Mouse (Mus musculus): Measurements from ENCODE around the gene Dnajc12. TPM values are rescaled to one million over a fixed set of nuclear protein-coding genes. Genes with fewer than 3 reads are reported as not detected.
A peak's percentile ranks its signal among the peaks of the same experiment; 100 is the strongest.
"Not testable (repeated sequence)": the region's sequence is repeated elsewhere in the genome, so short reads cannot be mapped to it uniquely, and the experiment has no call there.

The Dnajc12 gene
- polyA plus RNA-seq, 1 experiment = 9.3 TPM

- H3K4me3 ChIP-seq (ENCODE audit: insufficient read depth, low read length) = no peak overlapping the region
- TF ChIP-seq POLR2A (IDR thresholded peaks at IDR 0.05; ENCODE audit: borderline replicate concordance, low read depth, low read length) (no peak), CTCF (IDR thresholded peaks at IDR 0.05; ENCODE audit: low read depth, low read length) (no peak)
Observed at GRCm38 (mm10) chr10:63352111-63352510, 30.1 kb upstream of the Dnajc12 start.

GRCm38 (mm10) chr10:63360502-63360901 is 21.7 kb upstream of the Dnajc12 start:
- no peak overlapping the region for H3K4me3 ChIP-seq (ENCODE audit: insufficient read depth, low read length)
- H3K4me1 ChIP-seq (ENCODE audit: control insufficient read depth, insufficient read depth, low read length) = peaks cover 3% of the 10 kb centered on the region
- TF ChIP-seq POLR2A (IDR thresholded peaks at IDR 0.05; ENCODE audit: borderline replicate concordance, low read depth, low read length) (no peak), CTCF (IDR thresholded peaks at IDR 0.05; ENCODE audit: low read depth, low read length) (no peak)
- H3K27ac ChIP-seq (ENCODE audit: insufficient read depth, low read depth, low read length) = no peak overlapping the region

More at GRCm38 (mm10) chr10:63352111-63352510, 30.1 kb upstream of the Dnajc12 start:
- no peaks in the 10 kb centered on the region for H3K4me1 ChIP-seq (ENCODE audit: control insufficient read depth, insufficient read depth, low read length)
- no peak overlapping the region for H3K27ac ChIP-seq (ENCODE audit: insufficient read depth, low read depth, low read length)

- no peak for TF ChIP-seq POLR2A (IDR thresholded peaks at IDR 0.05; ENCODE audit: borderline replicate concordance, low read depth, low read length)
- TF ChIP-seq CTCF (IDR thresholded peaks at IDR 0.05; ENCODE audit: low read depth, low read length) = no peak
- H3K27ac ChIP-seq (ENCODE audit: insufficient read depth, low read depth, low read length) = no peak overlapping the region
- H3K4me1 ChIP-seq (ENCODE audit: control insufficient read depth, insufficient read depth, low read length) = no peaks in the 10 kb centered on the region
- H3K4me3 ChIP-seq (ENCODE audit: insufficient read depth, low read length) = no peak overlapping the region
Observed at GRCm38 (mm10) chr10:63365918-63366455, 16.3 kb upstream of the Dnajc12 start.

GRCm38 (mm10) chr10:63367386-63367785 is 14.9 kb upstream of the Dnajc12 start:
- Histone ChIP-seq H3K4me1 (ENCODE audit: control insufficient read depth, insufficient read depth, low read length) (no peaks in the 10 kb centered on the region), H3K27ac (ENCODE audit: insufficient read depth, low read depth, low read length) (no peak overlapping the region), H3K4me3 (ENCODE audit: insufficient read depth, low read length) (no peak overlapping the region)
- TF ChIP-seq CTCF (IDR thresholded peaks at IDR 0.05; ENCODE audit: low read depth, low read length) (no peak), POLR2A (IDR thresholded peaks at IDR 0.05; ENCODE audit: borderline replicate concordance, low read depth, low read length) (no peak)

- H3K27ac ChIP-seq (ENCODE audit: insufficient read depth, low read depth, low read length) = no peak overlapping the region
- H3K4me3 ChIP-seq (ENCODE audit: insufficient read depth, low read length) = no peak overlapping the region
- TF ChIP-seq CTCF (IDR thresholded peaks at IDR 0.05; ENCODE audit: low read depth, low read length) = no peak
- no peak for TF ChIP-seq POLR2A (IDR thresholded peaks at IDR 0.05; ENCODE audit: borderline replicate concordance, low read depth, low read length)
- H3K4me1 ChIP-seq (ENCODE audit: control insufficient read depth, insufficient read depth, low read length) = no peaks in the 10 kb centered on the region
Observed at GRCm38 (mm10) chr10:63368041-63368440, 14.2 kb upstream of the Dnajc12 start.

- no peak overlapping the region for H3K4me3 ChIP-seq (ENCODE audit: insufficient read depth, low read length)
- H3K4me1 ChIP-seq (ENCODE audit: control insufficient read depth, insufficient read depth, low read length) = no peaks in the 10 kb centered on the region
- no peak overlapping the region for H3K27ac ChIP-seq (ENCODE audit: insufficient read depth, low read depth, low read length)
- TF ChIP-seq POLR2A (IDR thresholded peaks at IDR 0.05; ENCODE audit: borderline replicate concordance, low read depth, low read length) (no peak), CTCF (IDR thresholded peaks at IDR 0.05; ENCODE audit: low read depth, low read length) (no peak)
Observed at GRCm38 (mm10) chr10:63376303-63376702, 5.9 kb upstream of the Dnajc12 start.

- TF ChIP-seq POLR2A (IDR thresholded peaks at IDR 0.05; ENCODE audit: borderline replicate concordance, low read depth, low read length) (no peak), CTCF (IDR thresholded peaks at IDR 0.05; ENCODE audit: low read depth, low read length) (peak; percentile 49)
- H3K27ac ChIP-seq (ENCODE audit: insufficient read depth, low read depth, low read length) = no peak overlapping the region
- no peak overlapping the region for H3K4me3 ChIP-seq (ENCODE audit: insufficient read depth, low read length)
- H3K4me1 ChIP-seq (ENCODE audit: control insufficient read depth, insufficient read depth, low read length) = peaks cover 6% of the 10 kb centered on the region
Observed at GRCm38 (mm10) chr10:63377468-63377867, 4.8 kb upstream of the Dnajc12 start.

- TF ChIP-seq POLR2A (IDR thresholded peaks at IDR 0.05; ENCODE audit: borderline replicate concordance, low read depth, low read length) = no peak
- TF ChIP-seq CTCF (IDR thresholded peaks at IDR 0.05; ENCODE audit: low read depth, low read length) = no peak
- Histone ChIP-seq H3K27ac (ENCODE audit: insufficient read depth, low read depth, low read length) (no peak overlapping the region), H3K4me1 (ENCODE audit: control insufficient read depth, insufficient read depth, low read length) (peaks cover 9% of the 10 kb centered on the region), H3K4me3 (ENCODE audit: insufficient read depth, low read length) (no peak overlapping the region)
Observed at GRCm38 (mm10) chr10:63378948-63379680, 3.1 kb upstream of the Dnajc12 start.

- TF ChIP-seq CTCF (IDR thresholded peaks at IDR 0.05; ENCODE audit: low read depth, low read length) = no peak
- no peak for TF ChIP-seq POLR2A (IDR thresholded peaks at IDR 0.05; ENCODE audit: borderline replicate concordance, low read depth, low read length)
- peak within 1 kb of the TSS; percentile 64 for H3K4me3 ChIP-seq (ENCODE audit: insufficient read depth, low read length)
- H3K4me1 ChIP-seq (ENCODE audit: control insufficient read depth, insufficient read depth, low read length) = peaks cover 9% of the 10 kb centered on the region
- peak within 1 kb of the TSS; percentile 27; the same call in 1 of the 2 replicates for H3K27ac ChIP-seq (ENCODE audit: insufficient read depth, low read depth, low read length)
Observed at GRCm38 (mm10) chr10:63381498-63382280, 554 bp upstream of the Dnajc12 start, which contains the start of gene Sirt1. Gene Sirt1, minus strand, starts transcription at chr10:63381704.

- not testable (repeated sequence) for H3K4me1 ChIP-seq (ENCODE audit: control insufficient read depth, insufficient read depth, low read length); H3K27ac ChIP-seq (ENCODE audit: insufficient read depth, low read depth, low read length)
- H3K4me3 ChIP-seq (ENCODE audit: insufficient read depth, low read length) = peak overlapping the region; percentile 73
Observed at GRCm38 (mm10) chr10:63385897-63386296, 3.7 kb downstream of the Dnajc12 start.

Measured in bone marrow macrophage, adult 2 months (primary cell).